ENCODE assay signal across 10 mouse cellular contexts in genomic region chr4:136266716-136267343, GRCm38 (mm10). TPM values are rescaled to one million over a fixed set of nuclear protein-coding genes. Genes with fewer than 3 reads are reported as not detected.
DNase-seq lines count a peak whose midpoint lies in the region; ATAC-seq and TF ChIP-seq lines count a peak whose summit lies in the region.
"Had no signal": no experiment of that assay in that cellular context is flagged by ENCODE, and none has a peak within 500 bp of the region (broad histone marks: within the 10 kb centered on the region; RNA-seq: fewer than 3 reads in every experiment).

No protein-coding gene starts in this region.

- WGBS in liver, embryonic 12.5 days (ENCODE audit: insufficient replicate concordance), result 38% methylated on average over 9 of the region's 9 CpGs
- 85% methylated on average over 9 of the region's 9 CpGs for WGBS in forebrain, embryonic 13.5 days

- no peak overlapping the region for H3K4me3 ChIP-seq in C2C12 (ENCODE audit: insufficient read depth, poor library complexity, severe bottlenecking)
- H3K4me3 ChIP-seq in MEL (ENCODE audit: control insufficient read depth in 1 of 2, insufficient read depth in 1 of 2, low read depth in 2 of 2, low read length in 2 of 2), result no peak overlapping the region
- no peak overlapping the region for H3K4me3 ChIP-seq in liver, embryonic 12.5 days
- H3K4me3 ChIP-seq in forebrain, embryonic 13.5 days, result no peak overlapping the region
- H3K4me3 ChIP-seq: embryonic facial prominence, embryonic 15.5 days; kidney, embryonic 15.5 days had no signal

- H3K36me3 ChIP-seq in C2C12 (ENCODE audit: control insufficient read depth, insufficient read depth), result no peaks in the 10 kb centered on the region
- H3K36me3 ChIP-seq in MEL (ENCODE audit: control insufficient read depth in 1 of 2, insufficient read depth in 2 of 2, low read length in 2 of 2), result peaks cover 0 to 2% of the 10 kb centered on the region in 2 experiments; a peak in 1 of 4 replicates
- H3K36me3 ChIP-seq in liver, embryonic 12.5 days, result no peaks in the 10 kb centered on the region
- H3K36me3 ChIP-seq in forebrain, embryonic 13.5 days (ENCODE audit: poor library complexity, severe bottlenecking), result no peaks in the 10 kb centered on the region
- H3K36me3 ChIP-seq: embryonic facial prominence, embryonic 15.5 days; kidney, embryonic 15.5 days had no signal

- H3K27ac ChIP-seq in MEL (ENCODE audit: control insufficient read depth, low read depth, low read length), result no peak overlapping the region
- H3K27ac ChIP-seq in liver, embryonic 12.5 days, result no peak overlapping the region
- H3K27ac ChIP-seq in forebrain, embryonic 13.5 days, result no peak overlapping the region
- H3K27ac ChIP-seq: embryonic facial prominence, embryonic 15.5 days; kidney, embryonic 15.5 days had no signal

- TF ChIP-seq EP300 in MEL (IDR thresholded peaks at IDR 0.05; ENCODE audit: low read depth in 1 of 2, low read length in 2 of 2), result no peak

- no peak overlapping the region for H3ac ChIP-seq in C2C12 (ENCODE audit: control insufficient read depth, insufficient read length, low read depth)

- peak; percentile 27; the same call in 1 of the 2 replicates for ATAC-seq in liver, embryonic 12.5 days
- no peak for ATAC-seq in forebrain, embryonic 13.5 days

- no peak overlapping the region for H3K4me2 ChIP-seq in liver, embryonic 12.5 days
- H3K4me2 ChIP-seq in forebrain, embryonic 13.5 days, result no peak overlapping the region
- H3K4me2 ChIP-seq: embryonic facial prominence, embryonic 15.5 days; kidney, embryonic 15.5 days had no signal

- TF ChIP-seq POLR2A in MEL (IDR thresholded peaks at IDR 0.05; ENCODE audit: control insufficient read depth in 1 of 2, insufficient read depth in 1 of 2, low read depth in 1 of 2, low read length in 2 of 2, poor library complexity in 1 of 2), result no peak

- no peaks in the 10 kb centered on the region for H3K9me3 ChIP-seq in MEL (replicated peaks; ENCODE audit: insufficient read depth, low read length)
- H3K9me3 ChIP-seq in liver, embryonic 12.5 days (replicated peaks), result no peaks in the 10 kb centered on the region
- H3K9me3 ChIP-seq in forebrain, embryonic 13.5 days (replicated peaks), result no peaks in the 10 kb centered on the region
- H3K9me3 ChIP-seq: embryonic facial prominence, embryonic 15.5 days; kidney, embryonic 15.5 days had no signal

- TF ChIP-seq RAD21 in MEL (IDR thresholded peaks at IDR 0.05; ENCODE audit: low read depth, low read length), result no peak

- no peak for TF ChIP-seq CTCF in C2C12 (IDR thresholded peaks at IDR 0.05; ENCODE audit: control insufficient read depth, insufficient read depth, insufficient read length)
- TF ChIP-seq CTCF in MEL (IDR thresholded peaks at IDR 0.05 in 2 of 3, conservative IDR thresholded peaks at IDR 0.05 in 1 of 3; ENCODE audit: control insufficient read depth in 1 of 3, insufficient read depth in 1 of 3, low read depth in 2 of 3, low read length in 3 of 3, poor library complexity in 1 of 3, severe bottlenecking in 1 of 3), result no peak

- peak; percentile 39 for DNase-seq in MEL (ENCODE audit: low read depth, low spot score)
- peak; percentile 24 to 47 for DNase-seq in thymus, adult 18-20 months
- DNase-seq in urinary bladder, postnatal 10 days (ENCODE audit: low spot score), result no peak
- no peak for DNase-seq in neural tube, embryonic 10.5 days (ENCODE audit: extremely low spot score, low spot score)
- DNase-seq: cerebellum, adult 18-20 months had no signal

- no peaks in the 10 kb centered on the region for H3K79me2 ChIP-seq in C2C12 (ENCODE audit: control insufficient read depth, insufficient read depth)
- no peaks in the 10 kb centered on the region for H3K79me2 ChIP-seq in MEL (ENCODE audit: control insufficient read depth, insufficient read depth, low read length, poor library complexity)

- H3K79me3 ChIP-seq in C2C12 (ENCODE audit: low read depth), result no peaks in the 10 kb centered on the region

- H3K27me3 ChIP-seq in C2C12 (ENCODE audit: control insufficient read depth, insufficient read depth, insufficient read length) (no peaks in the 10 kb centered on the region), MEL (ENCODE audit: control insufficient read depth in 1 of 2, insufficient read depth in 2 of 2, low read length in 2 of 2) (no peaks in the 10 kb centered on the region)
- peaks cover 23% of the 10 kb centered on the region for H3K27me3 ChIP-seq in liver, embryonic 12.5 days (replicated peaks)
- H3K27me3 ChIP-seq in forebrain, embryonic 13.5 days, result no peaks in the 10 kb centered on the region
- H3K27me3 ChIP-seq: embryonic facial prominence, embryonic 15.5 days; kidney, embryonic 15.5 days had no signal

- peaks cover 0 to 8% of the 10 kb centered on the region in 2 experiments; a peak in 1 of 4 replicates for H3K4me1 ChIP-seq in MEL (ENCODE audit: control insufficient read depth in 1 of 2, insufficient read depth in 2 of 2, low read length in 2 of 2)
- H3K4me1 ChIP-seq in liver, embryonic 12.5 days, result peaks cover 7% of the 10 kb centered on the region; the same call in 1 of the 2 replicates
- no peaks in the 10 kb centered on the region for H3K4me1 ChIP-seq in forebrain, embryonic 13.5 days
- H3K4me1 ChIP-seq: embryonic facial prominence, embryonic 15.5 days had no signal

- no peak overlapping the region for H3K9ac ChIP-seq in MEL (ENCODE audit: control insufficient read depth, low read depth, low read length, poor library complexity, severe bottlenecking)
- no peak overlapping the region for H3K9ac ChIP-seq in liver, embryonic 12.5 days
- H3K9ac ChIP-seq in forebrain, embryonic 13.5 days, result no peak overlapping the region
- H3K9ac ChIP-seq: embryonic facial prominence, embryonic 15.5 days; kidney, embryonic 15.5 days had no signal

TF ChIP-seq in C2C12, 6 proteins besides CTCF, POLR2A, EP300 and RAD21:
- TF ChIP-seq MYOD1 (IDR thresholded peaks at IDR 0.05; ENCODE audit: control insufficient read depth, insufficient read length, low read depth) (peak; percentile 34), MYOG (IDR thresholded peaks at IDR 0.05; ENCODE audit: control insufficient read depth, extremely low read depth, insufficient read length) (no peak)
TF ChIP-seq in C2C12: peak in this region for 1.

TF ChIP-seq in MEL, 35 proteins besides CTCF, POLR2A, EP300 and RAD21:
- TF ChIP-seq ELF1 (IDR thresholded peaks at IDR 0.05; ENCODE audit: low read depth, low read length) (no peak), RCOR1 (IDR thresholded peaks at IDR 0.05; ENCODE audit: low read depth, low read length) (0 out of 2 replicates have a peak, but pooled peaks have one; percentile 21)

RNA-seq across cellular contexts. Expression of gene Zfp46, which starts 17.7 kb away (rescaled TPM):
- 5.2 TPM for polyA plus RNA-seq in C2C12 (2012; fragmentation: generic; extraction: Trizol)
- 6.2 and 6.6 TPM in 2 replicates for total RNA-seq in MEL (2012; rRNA removed)
- 1 to 10 TPM in 1 of 2 experiments, not detected in 1; 5.9 TPM for polyA plus RNA-seq in MEL (2012; ENCODE audit: insufficient read depth in 1 of 2, insufficient read length in 2 of 2, low read depth in 1 of 2, low replicate concordance in 2 of 2, missing spikeins in 1 of 2)
- 5.5 and 5.7 TPM in 2 replicates for polyA plus RNA-seq in liver, embryonic 12.5 days (2016; fragmentation: Nextera tagmentation; extraction: Ambion mirVana)
- 30.7 and 32.9 TPM in 2 replicates for polyA plus RNA-seq in forebrain, embryonic 13.5 days (2015; fragmentation: Nextera tagmentation; extraction: Ambion mirVana)

RNA-seq across cellular contexts. Expression of gene Tcea3, which starts 19.3 kb away (rescaled TPM):
- polyA plus RNA-seq in C2C12 (2012; fragmentation: generic; extraction: Trizol) (2.8 TPM), MEL (2012; ENCODE audit: insufficient read depth in 1 of 2, insufficient read length in 2 of 2, low read depth in 1 of 2, low replicate concordance in 2 of 2, missing spikeins in 1 of 2) (not detected)
- total RNA-seq in MEL (2012; rRNA removed), result not detected in 2 replicates
- polyA plus RNA-seq in liver, embryonic 12.5 days (2016; fragmentation: Nextera tagmentation; extraction: Ambion mirVana), result 9.8 and 11.1 TPM in 2 replicates
- 0.52 and 0.66 TPM in 2 replicates for polyA plus RNA-seq in forebrain, embryonic 13.5 days (2015; fragmentation: Nextera tagmentation; extraction: Ambion mirVana)

RNA-seq across cellular contexts. Expression of gene Hnrnpr, which starts 43.9 kb away (rescaled TPM):
- polyA plus RNA-seq in C2C12 (2012; fragmentation: generic; extraction: Trizol), result 38.4 TPM
- 90.0 and 97.2 TPM in 2 replicates for total RNA-seq in MEL (2012; rRNA removed)
- 100 to 1,000 TPM; 148 to 366 TPM for polyA plus RNA-seq in MEL (2012; ENCODE audit: insufficient read depth in 1 of 2, insufficient read length in 2 of 2, low read depth in 1 of 2, low replicate concordance in 2 of 2, missing spikeins in 1 of 2)
- 84.7 and 87.9 TPM in 2 replicates for polyA plus RNA-seq in liver, embryonic 12.5 days (2016; fragmentation: Nextera tagmentation; extraction: Ambion mirVana)
- 273 and 295 TPM in 2 replicates for polyA plus RNA-seq in forebrain, embryonic 13.5 days (2015; fragmentation: Nextera tagmentation; extraction: Ambion mirVana)

Comparison
In these comparisons a context has a peak if more than half of its experiments do, and no peak if none do; other contexts are left out.
1. DNase-seq: peak in MEL (single experiment) and thymus, adult 18-20 months (2 of 2); none in urinary bladder, postnatal 10 days (single experiment) and neural tube, embryonic 10.5 days (single experiment).